Mouse (Mus musculus): Measurements from ENCODE around the gene Moxd1. TPM values are rescaled to one million over a fixed set of nuclear protein-coding genes. Genes with fewer than 3 reads are reported as not detected.

The Moxd1 gene
- not detected in 2 replicates for total RNA-seq (2023)

DNA sequence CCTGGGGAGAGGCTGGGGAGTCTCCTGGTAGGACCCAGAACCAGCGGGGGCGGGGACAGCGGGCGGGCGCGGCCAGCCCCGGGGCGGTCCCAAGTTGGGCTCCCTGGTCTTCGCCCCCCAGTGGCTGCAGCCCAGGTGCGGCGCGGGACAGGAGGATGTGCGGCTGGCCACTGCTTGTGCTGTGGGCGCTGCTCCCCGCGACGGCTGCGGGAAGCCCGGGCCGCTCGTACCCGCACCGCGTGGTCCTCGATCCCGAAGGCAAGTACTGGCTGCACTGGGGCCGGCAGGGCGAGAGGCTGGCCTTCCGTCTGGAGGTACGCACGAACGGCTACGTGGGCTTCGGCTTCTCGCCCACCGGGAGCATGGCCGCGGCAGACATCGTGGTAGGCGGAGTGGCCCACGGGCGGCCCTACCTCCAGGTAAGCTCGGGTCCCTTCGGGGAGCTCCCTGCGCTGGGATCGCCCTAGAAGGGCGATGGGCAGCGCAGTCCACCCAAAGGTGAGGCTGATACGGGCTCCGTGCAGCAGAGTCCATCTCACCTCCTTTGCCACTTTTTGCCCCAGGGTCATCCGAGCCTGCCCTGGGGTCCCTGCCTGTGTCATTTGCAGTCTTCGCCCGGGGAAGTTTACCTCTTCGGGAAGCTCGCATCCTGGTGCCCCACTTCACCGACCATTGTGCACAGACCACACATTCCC is at the start of gene Moxd1:
Gene Moxd1 (plus strand): TSS at position 69 of the 695 bp plus-strand sequence.

Other genes with a start within 250 kb of the Moxd1 start
- gene Taar6, start 237.9 kb upstream of the Moxd1 start, total RNA-seq (2023), result not detected in 2 replicates
- not detected in 2 replicates for gene Taar7a, start 230.0 kb upstream of the Moxd1 start, total RNA-seq (2023)
- gene Taar7b, start 223.6 kb upstream of the Moxd1 start, total RNA-seq (2023), result not detected in 2 replicates
- gene Taar7d, start 196.3 kb upstream of the Moxd1 start, total RNA-seq (2023), result not detected in 2 replicates
- gene Taar7e, start 185.9 kb upstream of the Moxd1 start, total RNA-seq (2023), result not detected in 2 replicates
- gene Taar7f, start 174.0 kb upstream of the Moxd1 start, total RNA-seq (2023), result not detected in 2 replicates
- not detected in 2 replicates for gene Taar8a, start 147.0 kb upstream of the Moxd1 start, total RNA-seq (2023)
- not detected in 2 replicates for gene Taar8b, start 131.2 kb upstream of the Moxd1 start, total RNA-seq (2023)
- gene Taar8c, start 121.6 kb upstream of the Moxd1 start, total RNA-seq (2023), result not detected in 2 replicates
- not detected in 2 replicates for gene Taar9, start 114.0 kb upstream of the Moxd1 start, total RNA-seq (2023)
- gene Stx7, start 74.2 kb upstream of the Moxd1 start, total RNA-seq (2023), result 82.1 and 86.0 TPM in 2 replicates